Mouse (Mus musculus): Measurements from ENCODE around the gene Abca14.
"Not testable (repeated sequence)": the region's sequence is repeated elsewhere in the genome, so short reads cannot be mapped to it uniquely, and the experiment has no call there.

The Abca14 gene

GRCm38 (mm10) chr7:120201771-120202170 is 2.0 kb upstream of the Abca14 start, which contains the start of gene Crym:
Crym (minus strand) TSS chr7:120202111.
- CTCF ChIA-PET, result no interaction called here

GRCm38 (mm10) chr7:120205989-120206388 is 2.2 kb downstream of the Abca14 start:
- CTCF ChIA-PET, result no interaction called here

- CTCF ChIA-PET, result no interaction called here
These were observed 24.8 kb downstream of the Abca14 start for GRCm38 (mm10) chr7:120228541-120228940.

GRCm38 (mm10) chr7:120241092-120241491 is 37.3 kb downstream of the Abca14 start:
- CTCF ChIA-PET, result no interaction called here

- CTCF ChIA-PET, result no interaction called here
These were observed 67.6 kb downstream of the Abca14 start for GRCm38 (mm10) chr7:120271135-120271991.

GRCm38 (mm10) chr7:120272110-120272509 is 68.3 kb downstream of the Abca14 start:
- CTCF ChIA-PET, result no interaction called here

GRCm38 (mm10) chr7:120285286-120285685 is 81.5 kb downstream of the Abca14 start:
- CTCF ChIA-PET, result no interaction called here

- CTCF ChIA-PET, result no interaction called here
These were observed 112.3 kb downstream of the Abca14 start for GRCm38 (mm10) chr7:120316086-120316485.

- CTCF ChIA-PET, result no interaction called here
These were observed 119.2 kb downstream of the Abca14 start for GRCm38 (mm10) chr7:120322963-120323362.

- CTCF ChIA-PET, result not testable (repeated sequence)
These were observed 122.2 kb downstream of the Abca14 start for GRCm38 (mm10) chr7:120325911-120326310.

GRCm38 (mm10) chr7:120327220-120328073 is 123.7 kb downstream of the Abca14 start:
- CTCF ChIA-PET, result no interaction called here

- CTCF ChIA-PET, result no interaction called here
These were observed 124.5 kb downstream of the Abca14 start, which contains the start of gene Abca15 for GRCm38 (mm10) chr7:120328087-120328793. Abca15 (plus strand) TSS chr7:120328670.

- CTCF ChIA-PET, result no interaction called here
These were observed 157.4 kb downstream of the Abca14 start for GRCm38 (mm10) chr7:120361159-120361558.
